Mouse (Mus musculus): ENCODE results near the gene Tram2. TPM values are rescaled to one million over a fixed set of nuclear protein-coding genes. Genes with fewer than 3 reads are reported as not detected.

Tram2 gene
- polyA plus RNA-seq, 2 experiments from 2014 or later, result 7.9 to 9.5 TPM

DNA sequence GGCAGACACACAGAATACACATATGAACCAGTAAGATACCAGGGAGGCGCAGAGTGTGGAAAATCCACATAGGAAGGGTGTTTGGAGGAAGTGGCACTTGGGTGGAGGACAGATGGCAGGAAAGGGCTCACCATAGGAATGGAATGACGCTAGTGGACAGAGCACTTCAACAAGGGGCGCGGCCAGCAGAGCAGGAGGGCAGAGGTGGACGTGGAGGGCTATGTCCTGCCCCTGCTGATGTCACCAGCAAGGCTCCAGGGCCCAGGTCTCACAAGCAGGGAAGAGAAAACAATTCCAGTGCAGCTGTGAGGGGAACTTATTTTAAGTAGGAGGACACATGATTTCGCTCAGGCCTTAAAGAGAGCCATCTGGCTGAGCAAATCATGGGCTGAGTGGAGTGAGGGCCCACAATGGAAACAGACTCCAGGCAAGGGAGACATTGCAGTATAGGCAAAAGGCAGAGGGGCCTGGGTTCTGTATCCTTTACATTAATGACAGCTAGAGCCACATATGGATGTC, 68.7 kb downstream of the Tram2 start:
- no peak for ATAC-seq

DNA sequence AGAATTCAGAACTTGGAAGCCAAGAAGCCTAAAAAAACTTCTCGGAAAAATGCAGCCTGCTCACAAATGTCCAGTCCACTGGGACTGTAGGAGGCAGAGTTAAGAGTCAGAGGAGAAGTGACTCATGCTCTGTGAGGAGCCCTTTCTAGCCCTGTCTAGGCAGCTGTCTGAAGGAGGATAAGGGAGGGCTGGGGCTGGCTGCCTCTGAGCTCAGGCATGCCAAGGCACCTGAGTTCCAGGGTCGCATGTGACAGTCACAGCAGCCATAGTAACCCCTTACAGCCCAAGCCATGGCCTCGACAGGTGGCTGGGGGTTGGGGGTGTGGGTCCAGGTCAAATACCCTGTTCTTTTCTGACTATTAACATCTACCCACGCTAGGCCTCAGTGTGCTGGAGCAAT, 70.1 kb downstream of the Tram2 start:
- no peak for ATAC-seq

DNA sequence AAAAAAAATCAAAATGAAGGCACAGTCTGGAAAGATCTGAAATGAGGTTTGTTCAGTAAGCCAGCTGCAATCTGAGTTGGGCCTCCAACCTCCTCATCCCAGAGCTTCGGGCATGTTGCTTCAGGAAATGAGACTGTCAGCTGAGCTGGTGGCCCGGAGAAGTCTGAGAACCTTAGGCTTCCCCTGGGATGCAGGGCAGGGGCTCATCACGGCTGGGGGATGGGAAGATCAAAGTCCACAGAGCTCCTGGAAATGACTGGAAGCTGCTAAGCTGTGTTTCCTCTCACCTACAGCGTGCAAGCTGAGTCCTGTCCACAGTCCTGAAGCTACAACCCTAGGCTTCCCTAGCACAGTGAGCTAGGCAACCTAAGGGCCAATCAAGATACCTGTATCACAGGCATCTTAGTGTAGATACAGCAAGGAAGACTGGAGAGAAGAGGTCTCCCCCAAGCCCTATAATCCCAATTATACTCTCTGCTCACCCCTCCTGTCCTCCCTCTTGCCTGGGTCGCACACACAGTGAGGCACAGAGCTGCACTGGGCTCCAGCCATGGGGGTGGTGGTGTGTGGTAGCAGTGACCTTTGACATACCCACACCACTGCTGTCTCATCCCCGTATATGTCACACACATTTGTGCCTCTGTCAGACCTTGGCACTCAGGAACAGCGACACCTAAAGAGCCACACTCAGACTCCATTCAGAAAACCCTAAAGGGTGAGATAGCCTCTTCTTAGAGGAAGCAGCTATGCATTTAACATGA, 70.9 kb downstream of the Tram2 start:
- no peak for ATAC-seq

DNA sequence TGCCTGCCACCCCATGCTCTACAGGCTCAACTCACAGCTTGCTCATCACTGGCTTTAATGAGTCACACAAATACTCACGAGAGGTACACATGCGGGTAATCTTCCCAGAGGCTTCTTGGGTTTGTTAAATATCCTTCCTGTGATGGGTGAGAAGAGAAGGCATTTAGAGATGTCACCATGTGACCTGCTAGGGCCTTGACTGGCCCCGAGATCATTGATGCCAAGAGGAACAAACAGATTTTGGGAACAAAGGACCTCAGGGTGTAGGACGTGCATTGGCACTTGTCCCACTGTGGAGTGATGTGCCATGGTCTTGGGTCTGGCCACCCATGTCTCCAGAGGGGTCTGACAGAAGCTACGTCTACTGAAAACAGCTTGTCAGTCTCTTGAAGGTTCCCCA, 72.3 kb downstream of the Tram2 start:
- ATAC-seq, result no peak

DNA sequence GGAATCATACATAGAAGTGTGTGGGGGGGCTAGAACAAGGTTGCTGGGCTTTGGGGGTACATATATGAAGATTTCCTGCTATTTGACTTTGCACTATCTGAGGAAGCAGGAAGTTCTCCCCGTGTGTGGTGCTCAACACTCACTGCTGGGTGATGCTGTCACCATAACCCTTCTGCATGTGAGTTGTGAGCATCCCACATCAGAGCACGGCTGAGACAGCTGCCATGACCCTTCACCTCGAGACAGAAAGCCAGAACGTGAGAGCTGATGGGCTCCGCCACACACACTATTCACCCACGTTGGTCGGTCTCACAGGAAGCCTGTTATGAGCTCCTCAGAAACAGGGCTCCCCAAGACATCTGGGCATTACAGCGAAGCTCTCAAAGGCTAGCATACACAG, 74.4 kb downstream of the Tram2 start:
- no peak for ATAC-seq

DNA sequence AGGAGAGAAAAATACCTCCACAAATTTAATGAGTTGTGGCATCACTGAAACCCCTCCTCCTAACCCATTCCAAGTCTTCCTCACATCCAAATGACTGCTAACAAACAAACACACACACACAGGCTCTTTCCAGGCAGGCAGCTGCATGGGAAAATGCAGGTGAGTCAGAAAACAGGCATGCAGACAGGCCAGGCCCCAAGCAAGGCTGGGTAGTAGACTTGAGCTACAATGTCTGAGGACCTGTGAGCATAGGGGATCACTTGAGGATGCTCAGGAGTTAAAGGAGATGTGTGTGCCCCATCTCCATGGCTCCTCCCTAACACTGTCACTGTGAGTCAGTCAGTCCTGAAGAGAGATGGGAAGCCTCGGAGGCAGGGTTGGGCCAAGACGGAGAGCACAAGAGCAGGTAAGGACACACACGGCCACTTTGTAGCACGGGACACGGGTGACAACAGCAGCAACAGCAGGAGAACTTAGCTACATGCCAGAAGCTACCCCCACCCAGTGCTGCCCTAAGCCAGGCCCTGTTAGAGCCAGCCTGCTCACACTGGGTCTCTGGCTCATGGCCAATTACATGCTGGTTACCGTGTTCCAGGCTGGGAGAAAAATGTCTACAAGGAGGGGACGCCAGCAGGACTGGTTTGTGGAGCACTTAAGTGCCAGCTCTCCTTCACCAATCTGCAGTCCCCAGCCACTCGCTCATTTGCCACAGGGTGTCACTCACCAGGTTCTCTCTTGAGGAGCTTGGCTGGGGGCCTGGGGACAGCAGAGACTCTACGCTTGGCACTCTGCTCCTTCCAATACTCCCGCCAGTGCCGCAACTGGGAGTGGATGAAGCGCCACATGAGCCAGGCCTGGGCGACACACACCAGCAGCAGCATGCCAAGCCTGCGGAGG, 76.5 kb downstream of the Tram2 start:
- ATAC-seq, result no peak

DNA sequence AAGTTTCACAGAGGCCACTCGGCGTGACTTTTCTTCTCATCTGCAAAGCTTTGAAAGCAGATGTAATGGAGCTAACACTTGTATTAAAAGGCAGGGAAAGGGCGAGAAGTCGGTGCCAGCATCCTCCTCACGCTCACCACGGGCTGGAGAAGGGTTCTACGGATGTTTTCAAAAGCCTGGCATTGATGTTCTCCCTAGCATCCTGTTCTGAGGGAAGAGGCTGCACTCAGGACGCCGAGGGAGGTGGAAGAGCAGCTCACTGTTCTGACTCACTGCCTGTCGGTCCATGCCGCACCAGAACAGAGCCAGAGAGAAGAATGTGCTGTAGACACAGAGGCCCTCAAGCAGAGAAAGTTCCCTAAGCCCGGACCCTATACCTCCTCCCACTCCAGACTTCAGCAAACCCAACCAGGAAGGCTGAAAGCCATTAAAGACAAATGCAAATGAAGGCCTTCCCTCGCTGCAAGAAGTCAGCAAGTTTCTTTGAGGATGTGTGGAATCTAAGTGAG, 81.1 kb downstream of the Tram2 start:
- no peak for ATAC-seq

DNA sequence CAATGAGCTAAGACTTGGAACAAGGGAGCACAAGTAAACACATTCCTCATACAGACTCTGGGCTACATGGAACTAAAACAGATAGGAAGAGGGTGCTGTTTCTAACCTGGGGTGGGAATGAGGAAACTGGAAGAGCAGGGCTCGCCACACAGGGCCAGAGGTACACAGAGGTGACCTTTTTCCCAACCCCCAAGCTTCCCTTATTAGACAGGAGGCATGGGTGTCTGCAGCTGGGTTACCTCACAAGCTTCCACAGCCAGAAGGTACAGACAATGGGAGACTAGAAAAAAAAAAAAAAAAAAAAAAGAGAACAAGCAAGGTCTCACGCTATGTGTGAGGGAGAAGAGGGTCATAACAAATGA, 81.7 kb downstream of the Tram2 start:
- no peak for ATAC-seq

DNA sequence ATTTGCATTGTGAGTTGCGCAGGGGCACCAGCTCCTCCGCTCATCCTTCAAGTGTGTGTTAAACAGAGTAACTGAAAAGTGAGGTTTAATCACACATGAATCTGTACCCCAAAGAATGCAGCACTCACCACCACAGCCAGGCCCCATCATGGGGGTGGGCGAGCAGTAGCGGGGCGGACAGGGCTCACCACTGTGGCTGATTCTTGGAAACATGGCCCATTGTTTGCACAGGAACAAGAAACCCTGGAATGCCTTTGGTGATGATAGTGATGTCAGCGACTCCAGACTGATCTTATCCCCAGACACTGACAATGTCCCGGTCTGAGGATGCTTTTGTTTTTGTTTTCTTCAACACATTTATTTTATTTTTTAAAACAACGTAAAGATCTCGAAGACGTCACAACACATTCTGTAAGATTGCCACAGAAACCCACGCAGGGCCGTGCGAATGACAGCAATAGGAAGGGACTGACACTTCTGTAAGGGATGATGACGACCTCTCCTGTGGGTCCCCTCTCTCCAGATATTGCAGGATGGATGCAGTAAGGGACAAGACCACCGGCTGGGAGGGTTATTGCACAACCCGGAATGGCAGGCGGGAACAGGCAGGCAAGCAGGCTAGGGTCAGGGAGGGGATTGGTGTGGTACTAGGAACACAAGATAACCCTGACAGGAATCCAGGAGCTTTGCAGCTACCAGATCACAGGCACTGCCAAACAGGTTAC, 82.3 kb downstream of the Tram2 start:
- no peak for ATAC-seq

DNA sequence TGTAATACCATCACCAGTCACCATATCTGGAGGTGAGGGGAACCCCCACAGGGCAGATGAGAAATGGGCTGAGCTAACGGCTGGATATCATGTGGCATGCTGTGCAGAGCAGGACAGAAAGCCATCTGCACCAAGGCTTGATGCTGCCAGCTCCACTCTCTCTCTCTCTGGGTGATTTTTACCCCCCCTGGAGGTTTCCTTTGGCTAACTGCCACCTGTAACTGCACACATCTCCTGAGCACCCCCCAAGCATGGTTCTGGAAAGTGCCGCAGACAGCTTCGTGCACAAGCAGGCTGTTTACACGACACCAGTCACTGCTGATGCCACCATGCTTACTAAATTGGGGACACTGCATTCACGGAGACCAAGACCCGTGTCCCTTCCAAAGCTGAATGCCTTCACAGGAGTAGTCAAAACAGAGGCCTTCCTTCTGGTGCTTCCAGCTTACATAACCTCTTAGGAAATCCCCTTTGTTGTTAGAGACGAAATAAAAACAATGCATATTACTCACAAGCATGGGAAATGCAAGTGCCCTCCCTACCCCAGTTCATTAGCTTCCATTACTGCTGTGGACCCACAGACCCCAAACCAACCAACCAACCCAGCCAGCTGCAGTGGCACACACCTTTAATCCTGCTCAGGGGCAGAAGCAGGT, 83.6 kb downstream of the Tram2 start:
- ATAC-seq, result peak; percentile 64

DNA sequence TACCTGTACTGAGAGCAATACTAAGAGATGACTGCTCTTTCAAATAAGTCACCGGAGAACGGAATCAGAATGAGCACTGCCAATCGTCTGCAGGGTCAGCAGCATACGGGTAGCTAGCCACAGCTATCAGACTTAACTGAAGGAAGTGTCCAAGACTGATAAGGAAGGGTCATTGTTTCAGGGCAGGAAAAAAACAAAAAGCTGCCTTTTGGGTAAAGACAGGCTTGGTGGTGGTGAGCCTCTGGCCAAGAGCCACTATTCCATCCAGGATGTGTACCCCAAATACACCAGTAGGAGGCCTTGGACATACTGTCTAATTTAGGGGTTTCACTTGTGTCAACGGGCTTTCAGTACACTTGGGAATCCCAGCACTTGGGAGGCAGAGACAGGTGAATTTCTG, 84.7 kb downstream of the Tram2 start:
- no peak for ATAC-seq

DNA sequence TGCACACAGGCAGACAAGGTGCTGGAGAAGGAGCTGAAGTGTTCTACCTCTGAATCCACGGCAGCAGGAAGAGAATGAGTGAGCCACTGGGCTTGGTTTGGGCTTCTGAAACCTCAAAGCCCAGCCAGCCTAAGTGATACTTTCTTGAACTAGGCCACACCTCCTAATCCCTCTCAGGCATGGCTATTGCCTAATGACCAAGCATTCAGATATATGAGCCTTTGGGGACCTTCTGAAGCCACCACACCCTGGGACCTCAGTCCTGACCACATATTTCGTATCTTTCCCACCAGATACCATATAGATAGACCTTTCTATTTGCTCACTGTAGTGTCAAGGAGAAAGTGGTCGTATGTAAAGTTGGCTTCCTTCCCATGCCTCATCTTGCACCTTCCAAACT, 85.3 kb downstream of the Tram2 start:
- no peak for ATAC-seq

DNA sequence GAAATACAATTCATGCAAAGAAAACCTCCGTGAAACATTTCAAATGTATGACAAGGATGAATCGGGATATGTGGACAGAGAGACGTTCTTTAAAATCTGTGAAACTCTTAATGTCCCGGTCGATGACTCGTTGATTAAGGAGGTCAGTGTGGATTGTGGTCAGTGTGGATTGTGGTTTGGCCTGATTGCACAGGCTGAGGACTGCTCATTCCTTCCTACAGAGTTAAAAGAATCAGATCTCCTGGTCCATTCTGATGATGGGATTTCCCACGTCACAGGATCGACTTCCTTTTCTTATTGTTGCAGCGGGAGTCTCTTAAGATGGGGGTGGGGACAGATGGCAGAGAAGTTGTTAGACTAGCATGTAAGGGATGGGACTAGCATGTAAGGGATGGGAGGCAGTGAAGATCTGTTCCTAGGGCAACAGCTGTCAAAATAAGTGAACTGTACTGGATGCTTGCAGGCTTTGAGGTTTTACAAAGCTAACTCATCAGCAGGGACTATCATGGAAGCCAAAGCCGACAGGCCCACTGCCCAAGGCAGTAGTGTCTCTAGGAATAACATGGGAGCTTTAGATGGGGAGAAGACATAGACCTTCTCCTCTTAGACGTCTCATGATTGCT, 89.5 kb downstream of the Tram2 start:
- ATAC-seq, result no peak

DNA sequence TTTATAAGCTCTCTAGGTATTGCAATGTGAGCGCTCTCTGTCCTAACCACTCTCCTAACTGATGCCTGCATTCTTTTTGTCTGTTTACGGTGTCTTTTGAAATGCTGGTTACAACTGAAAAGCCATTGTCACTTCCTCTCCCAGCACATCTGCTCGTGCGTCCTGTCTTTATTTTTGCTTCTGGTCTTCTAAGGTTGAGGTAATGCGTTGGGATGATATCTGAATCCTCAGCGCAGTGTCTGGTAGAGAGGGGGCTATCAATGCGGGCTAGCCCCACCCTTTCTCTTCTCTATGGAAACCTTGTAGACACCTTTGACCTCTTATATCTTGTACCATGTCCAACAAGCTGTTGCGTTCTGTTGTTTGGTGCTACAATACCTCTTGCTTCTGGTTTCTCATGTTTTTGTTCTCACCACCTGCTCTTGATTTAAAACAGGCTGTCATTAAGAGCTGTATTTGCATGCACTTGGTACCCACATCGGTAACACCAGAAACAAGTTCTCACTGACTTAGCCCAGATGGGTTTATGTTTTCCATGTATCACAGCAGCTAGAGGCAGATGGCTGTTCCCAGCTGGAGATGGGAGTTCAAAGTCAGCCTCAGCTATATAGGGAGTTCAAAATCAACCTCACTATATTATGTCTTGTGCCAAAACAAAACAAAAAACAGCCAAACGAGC, 92.5 kb downstream of the Tram2 start:
- ATAC-seq, result no peak

DNA sequence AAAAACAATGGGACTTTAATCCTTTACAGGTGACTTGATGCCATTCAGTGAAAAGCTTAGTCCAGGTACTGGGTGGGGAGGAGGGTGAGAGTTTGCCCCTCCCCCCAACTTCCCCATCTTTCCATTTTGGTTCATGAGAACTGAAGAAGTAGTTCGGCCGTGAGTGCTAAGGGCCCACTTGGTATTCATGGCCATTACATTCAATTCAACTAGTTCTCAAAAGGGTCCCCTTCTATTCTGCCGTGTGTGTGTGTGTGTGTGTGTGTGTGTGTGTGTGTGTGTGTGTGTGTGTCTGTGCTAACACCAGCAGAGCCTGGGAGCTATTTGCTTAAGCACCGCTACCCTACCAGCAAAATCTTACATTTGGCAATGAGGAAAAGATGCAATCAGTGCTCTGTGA, 94.4 kb downstream of the Tram2 start:
- ATAC-seq, result no peak

DNA sequence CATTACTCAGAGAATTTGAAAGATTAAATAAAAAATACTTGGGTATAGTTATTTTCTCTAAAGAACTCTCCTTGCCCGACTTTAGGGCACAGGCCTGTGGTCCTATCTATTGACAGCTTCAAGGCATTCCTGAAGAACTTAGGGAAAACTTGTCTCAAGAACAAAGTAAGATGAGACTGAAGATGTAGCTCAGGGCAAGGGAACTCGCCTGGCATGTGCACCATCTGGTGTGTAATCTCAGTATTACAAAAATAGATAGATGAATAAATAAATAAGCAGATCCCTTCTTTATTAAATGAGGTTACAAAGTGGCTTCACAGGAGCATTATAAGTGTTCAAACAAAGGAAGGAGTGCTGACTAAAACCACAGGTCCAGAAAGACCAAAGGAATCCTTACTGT, 94.9 kb downstream of the Tram2 start:
- no peak for ATAC-seq

DNA sequence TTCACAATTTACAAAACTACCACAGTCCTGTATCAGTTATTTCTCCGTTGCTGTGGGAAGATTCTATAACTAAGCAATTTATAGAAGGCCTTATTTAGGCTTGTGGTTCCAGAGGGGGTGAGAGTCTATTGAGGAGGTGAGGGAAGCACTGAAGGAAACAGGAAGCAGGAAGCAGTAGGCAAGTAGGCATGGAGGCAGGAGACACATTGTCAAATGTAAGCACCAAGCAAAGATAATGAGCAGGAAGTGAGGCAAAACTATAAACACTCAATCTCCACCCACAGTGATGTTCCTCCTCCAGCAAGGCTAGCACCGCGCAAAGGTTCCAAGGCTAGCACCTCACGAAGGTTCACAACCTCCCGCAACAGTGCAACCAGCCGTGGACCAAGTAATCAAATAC, 97.3 kb downstream of the Tram2 start:
- ATAC-seq, result peak; percentile 63

DNA sequence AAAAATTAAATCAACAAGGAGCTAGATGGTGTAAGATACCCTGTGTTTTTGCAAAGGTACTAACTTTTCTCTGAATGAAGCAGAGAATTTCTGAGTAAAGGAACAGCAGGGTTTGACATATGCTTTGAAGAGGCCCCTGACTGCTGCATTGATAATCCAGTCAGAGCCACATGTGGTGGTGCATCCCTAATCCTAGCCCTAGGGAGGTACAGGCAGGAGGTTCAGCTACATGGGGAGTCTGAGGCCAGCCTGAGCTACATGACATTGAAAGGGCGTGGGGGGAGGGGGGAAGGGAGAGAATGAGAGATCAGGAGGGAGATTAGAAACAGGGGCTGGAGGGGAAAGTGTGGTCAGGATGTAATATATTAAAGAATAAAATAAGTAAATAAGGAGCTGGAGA, 98.5 kb downstream of the Tram2 start:
- ATAC-seq, result no peak

DNA sequence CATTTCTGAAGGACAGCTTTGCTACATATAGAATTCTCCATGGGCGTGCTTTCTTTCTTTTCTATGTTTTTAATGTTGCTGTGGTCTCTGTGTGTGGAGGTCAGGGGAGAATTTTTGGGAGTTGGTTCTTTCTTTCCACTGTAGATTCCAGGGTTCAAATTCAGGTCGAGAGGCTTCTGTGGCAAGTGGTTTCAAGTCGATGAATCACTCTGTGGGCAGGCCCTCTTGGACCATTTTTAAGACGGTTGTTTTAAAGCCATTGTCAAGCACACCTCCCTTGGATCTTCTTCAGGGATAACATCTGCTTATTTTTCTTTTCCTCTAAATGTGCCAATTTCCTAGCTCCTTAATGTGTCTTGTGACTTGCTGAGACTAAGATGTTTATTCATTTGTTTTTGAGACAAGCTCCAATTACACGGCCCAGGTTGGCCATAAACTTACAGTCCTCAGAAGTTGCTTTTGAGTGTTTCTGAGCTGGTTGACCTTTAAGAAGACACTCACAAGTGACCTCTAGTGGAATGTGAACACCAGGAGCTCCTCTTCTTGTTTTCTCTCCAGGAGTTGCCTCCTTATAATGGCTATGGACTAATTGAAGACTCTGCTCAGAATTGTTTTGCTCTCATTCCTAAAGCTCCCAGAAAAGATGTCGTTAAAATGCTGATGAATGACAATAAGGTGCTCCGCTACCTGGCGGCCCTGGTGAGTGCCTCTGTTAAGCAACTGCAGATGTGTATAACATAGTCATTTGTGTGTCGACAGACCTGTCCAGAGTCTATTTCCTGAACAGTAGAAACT, 104.5 kb downstream of the Tram2 start:
- ATAC-seq, result no peak

DNA sequence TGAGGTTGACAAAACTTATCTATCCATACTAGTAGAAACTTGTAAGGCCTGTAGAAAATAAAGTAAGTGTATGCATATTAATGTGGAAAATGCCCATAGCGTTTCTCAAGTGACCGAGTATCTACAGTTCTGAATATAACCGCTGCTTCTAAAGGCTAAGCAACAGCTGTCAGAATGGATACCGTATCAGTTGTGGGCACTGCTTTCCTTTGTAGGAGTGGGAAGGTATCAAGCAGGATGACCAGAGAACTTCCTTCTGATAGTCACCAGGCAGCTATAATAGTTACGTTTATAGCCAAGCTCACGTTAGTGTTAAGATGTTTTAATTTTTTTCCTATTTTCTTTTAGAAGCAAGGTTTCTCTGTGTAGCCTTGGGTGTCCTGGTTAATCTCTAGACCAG, 105.6 kb downstream of the Tram2 start:
- ATAC-seq, result no peak

DNA sequence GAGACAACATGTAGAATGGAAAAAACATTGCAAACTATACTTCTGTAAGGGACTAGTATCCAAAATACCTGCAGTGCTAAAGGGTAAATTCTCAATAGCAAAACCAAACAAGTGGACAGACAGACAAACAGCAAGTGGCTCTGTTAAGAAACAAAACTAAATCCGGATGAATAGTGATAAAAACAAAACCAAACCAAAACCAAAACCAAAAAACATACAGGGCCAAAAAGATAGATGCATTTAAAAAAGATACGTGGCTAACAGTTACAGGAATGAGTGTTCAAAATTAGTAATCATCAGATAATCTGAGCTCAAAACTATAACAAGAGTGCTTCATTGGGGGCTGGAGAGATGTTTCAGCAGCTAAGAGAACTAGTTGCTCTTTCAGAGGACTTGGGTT, 109.4 kb downstream of the Tram2 start:
- ATAC-seq, result peak; percentile 74
